Mouse (Mus musculus): Measurements from ENCODE around the gene Klhl23. TPM values are rescaled to one million over a fixed set of nuclear protein-coding genes. Genes with fewer than 3 reads are reported as not detected.

The Klhl23 gene
- polyA plus RNA-seq, 1 experiment from 2014 or later = 81.2 TPM

DNA sequence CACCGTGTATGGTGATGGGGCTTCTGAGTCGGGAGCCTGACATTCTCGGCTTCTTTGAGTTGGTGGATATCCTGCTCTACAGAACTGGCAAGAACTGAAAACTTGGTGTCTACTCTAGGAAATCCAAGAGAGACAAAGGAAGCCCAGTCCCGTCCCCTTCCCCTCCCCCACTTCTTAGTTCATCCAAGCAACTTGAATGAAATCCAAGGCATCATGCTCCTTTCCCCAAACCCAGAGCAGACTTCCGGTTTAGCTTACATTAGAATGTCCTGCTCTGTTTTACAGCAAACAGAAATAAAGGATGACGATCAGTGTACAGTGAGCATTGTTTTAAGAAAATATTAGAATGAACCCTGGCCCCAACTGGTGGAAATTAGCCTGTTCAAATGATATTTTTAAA is 27.5 kb downstream of the Klhl23 start:
- H3K9ac ChIP-seq (replicated peaks; ENCODE audit: low read depth, low read length) = no peak overlapping the region
- no peaks in the 10 kb centered on the region for H3K36me3 ChIP-seq (ENCODE audit: control insufficient read depth, insufficient read depth)
- no peak overlapping the region for H3K27ac ChIP-seq (ENCODE audit: low read length)
- H3K4me2 ChIP-seq (ENCODE audit: low read length) = no peak overlapping the region
- H3K4me3 ChIP-seq (replicated peaks; ENCODE audit: low read length) = no peak overlapping the region
- no peaks in the 10 kb centered on the region for H3K9me3 ChIP-seq (ENCODE audit: control insufficient read depth, low read length)
- WGBS = 64% methylated on average over 6 of the region's 6 CpGs
- no peaks in the 10 kb centered on the region for H3K4me1 ChIP-seq (replicated peaks; ENCODE audit: control insufficient read depth, insufficient read depth, low read length)
- no peak for ATAC-seq
- no peaks in the 10 kb centered on the region for H3K27me3 ChIP-seq (replicated peaks; ENCODE audit: control insufficient read depth, insufficient read depth, low read length)

DNA sequence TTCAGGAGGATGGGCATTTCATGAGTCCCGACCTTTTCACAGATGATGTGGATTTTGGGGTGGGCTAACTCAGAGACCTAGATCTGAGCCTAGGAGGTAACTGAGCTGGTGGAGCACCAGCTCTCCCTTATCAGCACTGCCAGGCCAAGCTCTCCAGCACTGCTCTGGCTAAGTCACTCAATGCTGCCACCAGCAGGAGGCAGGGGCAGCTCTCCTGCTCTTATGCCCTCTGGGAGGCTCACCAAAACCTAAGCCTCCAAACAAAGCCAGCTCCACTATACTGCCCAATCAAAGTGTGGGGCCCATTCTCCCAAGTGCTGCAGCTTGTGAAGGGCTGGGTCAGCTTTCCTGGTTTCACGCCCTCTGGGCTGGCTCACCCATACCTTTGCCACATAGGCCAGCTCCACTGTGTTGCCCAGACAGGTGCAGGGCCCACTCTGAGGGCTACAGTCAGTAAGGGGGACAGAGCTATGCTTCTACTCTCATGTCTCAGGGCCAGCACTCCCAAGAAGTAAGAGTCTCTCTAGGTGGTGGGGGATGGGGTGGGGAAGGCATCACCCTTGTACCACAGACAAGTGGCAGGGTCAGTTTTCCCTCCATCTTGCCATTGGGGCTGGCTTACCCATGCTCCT is 29.8 kb downstream of the Klhl23 start:
- no peaks in the 10 kb centered on the region for H3K36me3 ChIP-seq (ENCODE audit: control insufficient read depth, insufficient read depth)
- WGBS = 48% methylated on average over 2 of the region's 2 CpGs
- H3K4me1 ChIP-seq (replicated peaks; ENCODE audit: control insufficient read depth, insufficient read depth, low read length) = no peaks in the 10 kb centered on the region
- H3K4me3 ChIP-seq (replicated peaks; ENCODE audit: low read length) = no peak overlapping the region
- no peaks in the 10 kb centered on the region for H3K9me3 ChIP-seq (ENCODE audit: control insufficient read depth, low read length)
- ATAC-seq = no peak
- H3K27me3 ChIP-seq (replicated peaks; ENCODE audit: control insufficient read depth, insufficient read depth, low read length) = no peaks in the 10 kb centered on the region
- H3K9ac ChIP-seq (replicated peaks; ENCODE audit: low read depth, low read length) = no peak overlapping the region
- H3K27ac ChIP-seq (ENCODE audit: low read length) = no peak overlapping the region
- no peak overlapping the region for H3K4me2 ChIP-seq (ENCODE audit: low read length)

DNA sequence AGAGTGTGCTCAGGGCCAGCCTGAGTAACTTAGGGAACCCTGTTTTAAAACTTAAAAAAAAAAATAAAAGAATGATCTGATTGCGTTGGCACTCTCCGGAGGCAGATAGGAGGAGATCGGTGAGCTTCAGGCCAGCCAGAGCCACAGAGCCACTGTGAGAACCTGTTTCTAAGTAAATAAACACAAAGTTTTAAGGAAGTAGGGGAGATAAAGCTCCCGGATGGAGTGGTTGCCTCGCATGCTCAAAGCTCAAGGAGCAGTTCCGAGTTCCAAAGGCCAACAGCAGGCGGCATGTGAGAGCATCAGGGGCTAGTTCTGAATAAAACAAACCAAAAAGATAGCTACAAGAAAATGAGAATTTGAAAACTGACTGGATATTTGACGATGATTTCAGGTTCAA is 34.6 kb downstream of the Klhl23 start:
- WGBS = 75% methylated on average over 8 of the region's 8 CpGs
- Histone ChIP-seq H3K4me1 (replicated peaks; ENCODE audit: control insufficient read depth, insufficient read depth, low read length) (no peaks in the 10 kb centered on the region), H3K4me2 (ENCODE audit: low read length) (no peak overlapping the region), H3K9ac (replicated peaks; ENCODE audit: low read depth, low read length) (no peak overlapping the region), H3K27ac (ENCODE audit: low read length) (no peak overlapping the region), H3K27me3 (replicated peaks; ENCODE audit: control insufficient read depth, insufficient read depth, low read length) (no peaks in the 10 kb centered on the region), H3K36me3 (ENCODE audit: control insufficient read depth, insufficient read depth) (no peaks in the 10 kb centered on the region), H3K9me3 (ENCODE audit: control insufficient read depth, low read length) (no peaks in the 10 kb centered on the region), H3K4me3 (replicated peaks; ENCODE audit: low read length) (no peak overlapping the region)
- no peak for ATAC-seq

DNA sequence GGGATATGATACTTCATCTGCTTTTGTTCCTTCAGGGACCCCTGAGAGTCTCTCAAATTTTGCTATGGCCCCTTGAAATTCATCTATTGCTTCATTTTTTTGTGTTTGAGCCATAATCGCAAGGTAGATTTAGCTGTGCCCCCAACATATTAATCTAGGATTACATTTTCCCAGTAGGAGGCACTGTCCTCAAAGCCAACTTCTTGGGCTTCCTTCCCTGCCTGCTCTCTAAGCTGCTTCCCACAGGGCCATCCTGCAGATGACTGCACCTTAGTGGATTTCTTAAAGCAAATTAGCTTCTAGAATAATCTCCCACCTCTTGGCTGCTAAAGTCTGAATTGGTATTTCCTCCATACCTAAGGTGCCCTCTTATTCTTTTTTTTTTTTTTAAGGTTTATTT is 36.1 kb downstream of the Klhl23 start:
- no peaks in the 10 kb centered on the region for H3K36me3 ChIP-seq (ENCODE audit: control insufficient read depth, insufficient read depth)
- no peak overlapping the region for H3K27ac ChIP-seq (ENCODE audit: low read length)
- H3K4me2 ChIP-seq (ENCODE audit: low read length) = no peak overlapping the region
- no peaks in the 10 kb centered on the region for H3K9me3 ChIP-seq (ENCODE audit: control insufficient read depth, low read length)
- peaks cover 7% of the 10 kb centered on the region for H3K4me1 ChIP-seq (replicated peaks; ENCODE audit: control insufficient read depth, insufficient read depth, low read length)
- no peak overlapping the region for H3K4me3 ChIP-seq (replicated peaks; ENCODE audit: low read length)
- 67% methylated on average over 1 of the region's 1 CpGs for WGBS
- H3K9ac ChIP-seq (replicated peaks; ENCODE audit: low read depth, low read length) = no peak overlapping the region
- H3K27me3 ChIP-seq (replicated peaks; ENCODE audit: control insufficient read depth, insufficient read depth, low read length) = no peaks in the 10 kb centered on the region
- ATAC-seq = no peak

DNA sequence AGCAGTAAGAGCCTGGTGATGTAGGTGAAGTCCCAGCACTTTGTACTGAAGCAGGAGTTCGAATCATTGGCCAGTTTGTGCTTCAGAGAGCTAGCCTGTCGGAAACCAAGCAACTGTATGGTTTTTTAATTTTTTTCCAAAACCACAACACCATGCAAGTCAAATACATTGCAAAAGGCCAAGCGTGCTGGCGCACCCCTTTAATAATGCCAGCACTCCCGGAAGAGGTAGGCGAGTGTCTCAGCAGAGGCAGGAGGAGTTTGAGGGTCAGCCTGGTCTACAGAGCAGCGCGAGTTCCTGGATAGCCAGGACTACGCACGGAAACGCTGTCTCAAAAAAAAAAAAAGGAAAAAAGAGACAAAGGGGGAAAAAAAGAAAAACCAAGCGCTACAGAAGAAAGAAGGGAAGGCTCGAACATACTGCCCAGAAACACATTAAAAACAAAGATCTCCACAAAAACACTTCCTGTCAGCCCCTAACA is 39.3 kb downstream of the Klhl23 start:
- Histone ChIP-seq H3K4me3 (replicated peaks; ENCODE audit: low read length) (peak overlapping the region; percentile 90), H3K4me2 (ENCODE audit: low read length) (peak overlapping the region; percentile 72), H3K36me3 (ENCODE audit: control insufficient read depth, insufficient read depth) (no peaks in the 10 kb centered on the region), H3K9ac (replicated peaks; ENCODE audit: low read depth, low read length) (peak overlapping the region; percentile 98), H3K9me3 (ENCODE audit: control insufficient read depth, low read length) (no peaks in the 10 kb centered on the region), H3K27me3 (replicated peaks; ENCODE audit: control insufficient read depth, insufficient read depth, low read length) (no peaks in the 10 kb centered on the region), H3K27ac (ENCODE audit: low read length) (peak overlapping the region; percentile 68), H3K4me1 (replicated peaks; ENCODE audit: control insufficient read depth, insufficient read depth, low read length) (peaks cover 10% of the 10 kb centered on the region)
- ATAC-seq = peak; percentile 66
- 10% methylated on average over 13 of the region's 13 CpGs for WGBS

DNA sequence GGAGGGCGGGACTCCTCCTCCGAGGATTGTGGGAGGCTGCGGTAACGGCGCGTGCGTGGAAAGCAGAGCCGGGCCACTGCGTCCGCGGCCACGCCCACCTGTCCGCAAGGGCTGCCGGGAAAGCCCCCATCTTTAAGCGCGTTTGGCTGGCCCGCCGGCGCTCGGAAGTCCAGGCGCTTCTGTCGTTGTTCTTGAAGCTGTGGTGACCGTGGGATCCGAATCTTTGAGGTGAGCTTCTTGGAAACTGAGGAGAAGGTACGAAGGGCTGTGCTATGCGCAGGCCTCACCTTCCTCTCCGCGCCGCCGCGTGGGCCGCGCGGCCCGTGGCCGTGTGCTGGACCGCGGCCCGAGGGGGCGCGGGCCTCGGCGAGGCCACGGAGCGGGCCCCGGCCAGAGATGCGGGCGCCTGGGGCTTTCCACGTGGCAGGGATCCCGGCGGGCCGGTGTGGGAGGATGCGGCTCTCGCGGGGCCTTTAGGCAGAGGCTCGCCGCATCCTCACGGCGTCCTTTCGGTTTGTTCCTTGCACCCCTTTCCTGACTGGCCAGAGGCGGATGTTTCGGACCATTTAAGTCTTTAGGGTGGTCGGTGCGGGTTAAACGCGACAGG is 39.8 kb downstream of the Klhl23 start, which contains the start of gene Ssb:
Gene Ssb (plus strand): TSS at position 78 of the 607 bp plus-strand sequence.
- H3K27me3 ChIP-seq (replicated peaks; ENCODE audit: control insufficient read depth, insufficient read depth, low read length) = no peaks in the 10 kb centered on the region
- H3K4me3 ChIP-seq (replicated peaks; ENCODE audit: low read length) = peak within 1 kb of the TSS; percentile 90
- WGBS = under 1% methylated on average over 66 of the region's 66 CpGs
- peak within 1 kb of the TSS; percentile 82 for H3K27ac ChIP-seq (ENCODE audit: low read length)
- peak; percentile 98 for ATAC-seq
- H3K36me3 ChIP-seq (ENCODE audit: control insufficient read depth, insufficient read depth) = peaks cover 4% of the 10 kb centered on the region
- peaks cover 10% of the 10 kb centered on the region for H3K4me1 ChIP-seq (replicated peaks; ENCODE audit: control insufficient read depth, insufficient read depth, low read length)
- H3K9ac ChIP-seq (replicated peaks; ENCODE audit: low read depth, low read length) = peak within 1 kb of the TSS; percentile 98
- H3K4me2 ChIP-seq (ENCODE audit: low read length) = peak within 1 kb of the TSS; percentile 96
- H3K9me3 ChIP-seq (ENCODE audit: control insufficient read depth, low read length) = no peaks in the 10 kb centered on the region

DNA sequence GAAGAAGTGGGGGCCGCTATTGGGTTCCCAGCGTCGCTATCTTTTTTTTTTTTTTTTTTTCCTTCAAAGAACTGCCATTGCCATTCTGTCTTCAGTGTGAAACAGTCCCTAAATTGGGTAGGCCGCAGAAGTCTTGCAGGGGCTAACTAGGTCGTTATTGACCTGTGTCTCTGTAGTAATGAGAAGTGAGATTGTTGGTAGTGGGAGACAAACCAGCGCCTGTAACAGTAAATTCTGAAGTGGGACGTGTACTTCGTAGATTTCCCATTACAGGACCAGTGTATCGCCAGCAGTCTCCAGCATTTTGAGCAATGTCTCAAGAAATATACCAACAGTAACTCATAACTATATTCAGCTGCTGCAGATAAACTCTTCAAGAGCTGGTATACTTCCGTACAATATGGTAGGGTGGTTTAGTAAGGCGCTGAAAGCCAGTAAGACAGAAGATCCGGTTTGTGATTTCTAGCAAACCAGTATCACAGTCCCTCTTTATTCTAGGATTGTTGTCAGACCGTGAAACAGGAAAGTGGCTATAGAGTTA is 40.4 kb downstream of the Klhl23 start:
- ATAC-seq = no peak
- H3K36me3 ChIP-seq (ENCODE audit: control insufficient read depth, insufficient read depth) = peaks cover 8% of the 10 kb centered on the region
- no peaks in the 10 kb centered on the region for H3K9me3 ChIP-seq (ENCODE audit: control insufficient read depth, low read length)
- WGBS = 4% methylated on average over 13 of the region's 13 CpGs
- H3K4me3 ChIP-seq (replicated peaks; ENCODE audit: low read length) = peak overlapping the region; percentile 90
- peak overlapping the region; percentile 96 for H3K4me2 ChIP-seq (ENCODE audit: low read length)
- H3K4me1 ChIP-seq (replicated peaks; ENCODE audit: control insufficient read depth, insufficient read depth, low read length) = peaks cover 10% of the 10 kb centered on the region
- H3K27me3 ChIP-seq (replicated peaks; ENCODE audit: control insufficient read depth, insufficient read depth, low read length) = no peaks in the 10 kb centered on the region
- peak overlapping the region; percentile 82 for H3K27ac ChIP-seq (ENCODE audit: low read length)
- peak overlapping the region; percentile 98 for H3K9ac ChIP-seq (replicated peaks; ENCODE audit: low read depth, low read length)

DNA sequence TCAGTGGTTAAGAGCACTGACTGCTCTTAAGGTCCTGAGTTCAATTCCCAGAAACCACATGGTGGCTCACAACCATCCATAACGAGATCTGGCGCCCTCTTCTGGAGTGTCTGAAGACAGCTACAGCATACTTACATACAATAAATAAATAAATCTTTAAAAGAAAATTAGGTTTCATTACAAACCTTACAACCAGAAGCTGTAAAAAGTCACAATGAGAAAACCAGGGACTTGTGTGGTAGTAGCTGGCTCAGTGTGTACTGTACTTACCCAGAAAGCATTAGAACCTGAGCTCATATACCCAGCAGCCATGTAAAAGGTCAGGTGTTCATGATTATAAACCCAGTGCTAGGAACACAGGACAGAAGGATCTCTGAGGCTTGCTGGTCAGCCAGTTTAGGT is 62.2 kb downstream of the Klhl23 start:
- 76% methylated on average over 2 of the region's 2 CpGs for WGBS
- Histone ChIP-seq H3K36me3 (ENCODE audit: control insufficient read depth, insufficient read depth) (no peaks in the 10 kb centered on the region), H3K27ac (ENCODE audit: low read length) (no peak overlapping the region), H3K9ac (replicated peaks; ENCODE audit: low read depth, low read length) (no peak overlapping the region), H3K9me3 (ENCODE audit: control insufficient read depth, low read length) (no peaks in the 10 kb centered on the region), H3K4me2 (ENCODE audit: low read length) (no peak overlapping the region), H3K4me1 (replicated peaks; ENCODE audit: control insufficient read depth, insufficient read depth, low read length) (peaks cover 7% of the 10 kb centered on the region), H3K4me3 (replicated peaks; ENCODE audit: low read length) (no peak overlapping the region), H3K27me3 (replicated peaks; ENCODE audit: control insufficient read depth, insufficient read depth, low read length) (no peaks in the 10 kb centered on the region)
- ATAC-seq = no peak

DNA sequence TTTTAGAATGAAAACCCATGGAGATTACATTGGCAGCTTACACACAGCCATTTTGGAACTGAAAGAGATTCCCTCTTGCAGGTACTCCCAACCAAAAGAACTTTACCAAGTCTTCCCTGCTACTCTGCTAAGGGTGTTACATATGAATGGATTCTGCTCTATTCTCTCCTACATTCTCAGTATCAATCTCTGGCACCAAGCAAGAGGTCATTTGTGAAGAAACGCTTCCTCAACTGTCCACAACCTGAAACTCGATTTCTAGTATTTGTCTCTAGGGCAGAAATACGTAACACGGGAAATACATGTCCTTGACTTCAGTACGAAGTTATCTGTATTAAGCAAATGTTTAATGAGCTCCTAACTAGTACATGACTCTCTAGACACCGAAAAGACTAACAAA is 62.8 kb downstream of the Klhl23 start:
- Histone ChIP-seq H3K9me3 (ENCODE audit: control insufficient read depth, low read length) (no peaks in the 10 kb centered on the region), H3K9ac (replicated peaks; ENCODE audit: low read depth, low read length) (no peak overlapping the region), H3K4me2 (ENCODE audit: low read length) (peak overlapping the region; percentile 78), H3K27me3 (replicated peaks; ENCODE audit: control insufficient read depth, insufficient read depth, low read length) (no peaks in the 10 kb centered on the region), H3K36me3 (ENCODE audit: control insufficient read depth, insufficient read depth) (no peaks in the 10 kb centered on the region), H3K4me1 (replicated peaks; ENCODE audit: control insufficient read depth, insufficient read depth, low read length) (peaks cover 7% of the 10 kb centered on the region), H3K27ac (ENCODE audit: low read length) (no peak overlapping the region), H3K4me3 (replicated peaks; ENCODE audit: low read length) (peak overlapping the region; percentile 64)
- ATAC-seq = no peak
- WGBS = 60% methylated on average over 6 of the region's 6 CpGs

Data from forebrain, embryonic 16.5 days (tissue).